15 mouse cellular contexts compared by ENCODE assay signal in the genomic region with DNA sequence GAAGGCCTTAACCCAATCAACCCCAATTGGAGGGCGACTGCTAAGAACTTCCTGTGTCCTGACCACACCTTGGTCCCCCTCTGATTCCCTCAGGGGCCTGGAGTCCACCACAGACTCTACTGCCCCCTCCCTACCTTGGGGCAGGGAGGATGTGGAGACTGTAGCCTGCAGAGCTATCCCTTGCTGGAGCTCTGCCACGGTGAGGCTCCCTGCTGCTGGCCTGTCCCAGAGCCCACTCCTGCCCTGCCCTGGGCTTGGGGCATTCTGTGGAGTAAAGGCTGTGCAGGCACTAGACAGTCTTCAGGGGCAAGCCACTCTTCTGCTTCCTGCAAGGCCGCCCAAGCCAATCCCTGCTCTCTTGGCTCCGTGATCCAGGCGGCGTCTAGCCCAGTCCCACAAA. TPM values are rescaled to one million over a fixed set of nuclear protein-coding genes. Genes with fewer than 3 reads are reported as not detected.
DNase-seq lines count a peak whose midpoint lies in the region; ATAC-seq and TF ChIP-seq lines count a peak whose summit lies in the region.
"Had no signal": no experiment of that assay in that cellular context is flagged by ENCODE, and none has a peak within 500 bp of the region (broad histone marks: within the 10 kb centered on the region; RNA-seq: fewer than 3 reads in every experiment).

No protein-coding gene starts in this region.

- no peak overlapping the region for H3K4me3 ChIP-seq in kidney, embryonic 14.5 days (ENCODE audit: low read length)
- no peak overlapping the region for H3K4me3 ChIP-seq in kidney, adult 2 months (ENCODE audit: insufficient read depth, low read depth, low read length)
- H3K4me3 ChIP-seq in embryonic facial prominence, embryonic 14.5 days (ENCODE audit: low read depth, low read length), result no peak overlapping the region
- no peak overlapping the region for H3K4me3 ChIP-seq in stomach, embryonic 15.5 days (replicated peaks)
- H3K4me3 ChIP-seq: forebrain, embryonic 12.5 days; hindbrain, embryonic 13.5 days; megakaryocyte, embryonic 14.5 days had no signal

- no peak for TF ChIP-seq POLR2A in kidney, adult 2 months (IDR thresholded peaks at IDR 0.05; ENCODE audit: low read depth, low read length)

- no peak for TF ChIP-seq CTCF in kidney, adult 2 months (conservative IDR thresholded peaks at IDR 0.05; ENCODE audit: insufficient read depth, insufficient read length, low read depth, low read length)

- H3K9ac ChIP-seq in kidney, embryonic 14.5 days (ENCODE audit: low read depth, low read length), result no peak overlapping the region
- no peak overlapping the region; the same call in 1 of the 2 replicates for H3K9ac ChIP-seq in embryonic facial prominence, embryonic 14.5 days (ENCODE audit: low read depth, low read length)
- no peak overlapping the region for H3K9ac ChIP-seq in stomach, embryonic 15.5 days
- H3K9ac ChIP-seq: forebrain, embryonic 12.5 days; hindbrain, embryonic 13.5 days had no signal

- no peaks in the 10 kb centered on the region for H3K27me3 ChIP-seq in kidney, embryonic 14.5 days (ENCODE audit: control insufficient read depth, insufficient read depth, low read length)
- H3K27me3 ChIP-seq in kidney, adult 2 months (replicated peaks; ENCODE audit: control insufficient read depth, insufficient read depth, low read length), result no peaks in the 10 kb centered on the region
- H3K27me3 ChIP-seq in embryonic facial prominence, embryonic 14.5 days (replicated peaks; ENCODE audit: control insufficient read depth, insufficient read depth, low read length), result no peaks in the 10 kb centered on the region
- no peaks in the 10 kb centered on the region for H3K27me3 ChIP-seq in stomach, embryonic 15.5 days (replicated peaks)
- H3K27me3 ChIP-seq: forebrain, embryonic 12.5 days; hindbrain, embryonic 13.5 days; megakaryocyte, embryonic 14.5 days had no signal

- no peak overlapping the region for H3K4me2 ChIP-seq in kidney, embryonic 14.5 days (replicated peaks; ENCODE audit: low read depth, low read length)
- H3K4me2 ChIP-seq in embryonic facial prominence, embryonic 14.5 days (ENCODE audit: low read depth, low read length), result peak overlapping the region; percentile 23
- H3K4me2 ChIP-seq in stomach, embryonic 15.5 days, result no peak overlapping the region
- H3K4me2 ChIP-seq: forebrain, embryonic 12.5 days; hindbrain, embryonic 13.5 days had no signal

- DNase-seq in cerebellum, postnatal 36 days, result peak; percentile 33 to 35
- no peak for DNase-seq in cerebellum, postnatal 4 days (ENCODE audit: low spot score in 2 of 2)
- no peak for DNase-seq in kidney, adult 2 months
- no peak for DNase-seq in embryonic facial prominence, embryonic 14.5 days (ENCODE audit: low spot score)
- DNase-seq in left cerebral cortex, adult 11 months (ENCODE audit: low spot score), result no peak
- no peak for DNase-seq in left cerebral cortex, adult 9 months (ENCODE audit: low spot score in 2 of 2)
- DNase-seq: B cell, adult 2 months; kidney, postnatal 10 days; layer of hippocampus, postnatal 36 days; spleen, adult 18-20 months had no signal

- peaks cover 78% of the 10 kb centered on the region for H3K4me1 ChIP-seq in kidney, embryonic 14.5 days (ENCODE audit: control insufficient read depth, insufficient read depth, low read length)
- peaks cover 10% of the 10 kb centered on the region for H3K4me1 ChIP-seq in kidney, adult 2 months (ENCODE audit: control insufficient read depth, insufficient read depth, low read length)
- peaks cover 77% of the 10 kb centered on the region for H3K4me1 ChIP-seq in embryonic facial prominence, embryonic 14.5 days (ENCODE audit: control insufficient read depth, insufficient read depth, low read length)
- H3K4me1 ChIP-seq in stomach, embryonic 15.5 days, result peaks cover 77% of the 10 kb centered on the region

- H3K9me3 ChIP-seq in kidney, embryonic 14.5 days (ENCODE audit: control insufficient read depth, low read length), result no peaks in the 10 kb centered on the region
- H3K9me3 ChIP-seq in embryonic facial prominence, embryonic 14.5 days (ENCODE audit: control insufficient read depth, low read length), result no peaks in the 10 kb centered on the region
- H3K9me3 ChIP-seq in stomach, embryonic 15.5 days, result no peaks in the 10 kb centered on the region
- H3K9me3 ChIP-seq: forebrain, embryonic 12.5 days; hindbrain, embryonic 13.5 days; megakaryocyte, embryonic 14.5 days had no signal

- 0 out of 2 replicates have a peak overlapping the region, but pooled peaks have one; percentile 32 for H3K27ac ChIP-seq in kidney, embryonic 14.5 days (ENCODE audit: low read depth, low read length)
- no peak overlapping the region for H3K27ac ChIP-seq in kidney, adult 2 months (ENCODE audit: insufficient read depth, low read depth, low read length)
- peak overlapping the region; percentile 79 for H3K27ac ChIP-seq in embryonic facial prominence, embryonic 14.5 days (replicated peaks; ENCODE audit: low read depth, low read length)
- H3K27ac ChIP-seq in stomach, embryonic 15.5 days, result peak overlapping the region; percentile 88
- H3K27ac ChIP-seq: forebrain, embryonic 12.5 days; hindbrain, embryonic 13.5 days had no signal

- WGBS in kidney, embryonic 14.5 days, result 60% methylated on average over 6 of the region's 6 CpGs
- 74% methylated on average over 6 of the region's 6 CpGs for WGBS in kidney, adult 2 months
- 59% methylated on average over 6 of the region's 6 CpGs for WGBS in embryonic facial prominence, embryonic 14.5 days
- WGBS in stomach, embryonic 15.5 days, result 52% methylated on average over 6 of the region's 6 CpGs

- ATAC-seq in kidney, embryonic 14.5 days (ENCODE audit: low FRiP score, low TSS enrichment), result no peak
- no peak; the same call in 1 of the 2 replicates for ATAC-seq in embryonic facial prominence, embryonic 14.5 days (ENCODE audit: low read depth)
- no peak for ATAC-seq in stomach, embryonic 15.5 days (ENCODE audit: insufficient read depth, low FRiP score, low read depth)

- H3K36me3 ChIP-seq in kidney, embryonic 14.5 days (ENCODE audit: control insufficient read depth, insufficient read depth, low read length), result peaks cover 11% of the 10 kb centered on the region; the same call in 1 of the 2 replicates
- no peaks in the 10 kb centered on the region for H3K36me3 ChIP-seq in kidney, adult 2 months (ENCODE audit: control insufficient read depth, insufficient read depth, low read length)
- peaks cover 14% of the 10 kb centered on the region; the same call in 1 of the 2 replicates for H3K36me3 ChIP-seq in embryonic facial prominence, embryonic 14.5 days (ENCODE audit: control insufficient read depth, insufficient read depth, low read length)
- H3K36me3 ChIP-seq in stomach, embryonic 15.5 days, result no peaks in the 10 kb centered on the region

RNA-seq across cellular contexts. Expression of a gene that starts 24.6 kb away (rescaled TPM):
- polyA plus RNA-seq in kidney, embryonic 14.5 days (2014; fragmentation: Nextera tagmentation; extraction: Ambion mirVana), result 440 and 481 TPM in 2 replicates
- polyA plus RNA-seq in kidney, adult 2 months (2012; rRNA removed), result 74.5 and 89.3 TPM in 2 replicates
- polyA plus RNA-seq in embryonic facial prominence, embryonic 14.5 days (2014; fragmentation: Nextera tagmentation; extraction: Ambion mirVana), result 246 and 265 TPM in 2 replicates
- polyA plus RNA-seq in stomach, embryonic 15.5 days (2015; fragmentation: Nextera tagmentation; extraction: Ambion mirVana), result 311 and 348 TPM in 2 replicates

Comparison
In these comparisons a context has a peak if more than half of its experiments do, and no peak if none do; other contexts are left out.
1. DNase-seq: peak in cerebellum, postnatal 36 days (2 of 2); none in cerebellum, postnatal 4 days (0 of 2), kidney, adult 2 months (single experiment), embryonic facial prominence, embryonic 14.5 days (single experiment), left cerebral cortex, adult 11 months (single experiment) and left cerebral cortex, adult 9 months (0 of 2).